Mouse (Mus musculus) large intestine, adult 2 months (tissue): Measurements from ENCODE around the gene Def8. TPM values are rescaled to one million over a fixed set of nuclear protein-coding genes. Genes with fewer than 3 reads are reported as not detected.

Experiments
- polyA plus RNA-seq: library from polyadenylated mRNA; depleted of rRNA; stranded (reverse); fragments of >200 nt; gene quantifications from 2 replicates; pipeline ENCODE4 v1.2.3, GENCODE M21; 2012; rRNA removed

Gene Def8
- polyA plus RNA-seq, 1 experiment = 13.5 TPM

Other genes starting within 250 kb of the Def8 start
- 627 and 877 TPM in 2 replicates for gene Dpep1, start 237.3 kb upstream of the Def8 start, polyA plus RNA-seq
- 138 and 168 TPM in 2 replicates for gene Chmp1a, start 210.8 kb upstream of the Def8 start, polyA plus RNA-seq
- gene Spata33, start 210.7 kb upstream of the Def8 start, polyA plus RNA-seq = 0.24 and 0.69 TPM in 2 replicates
- 37.4 and 38.5 TPM in 2 replicates for gene Cdk10, start 198.7 kb upstream of the Def8 start, polyA plus RNA-seq
- gene Spata2l, start 187.3 kb upstream of the Def8 start, polyA plus RNA-seq = 7.8 and 9.0 TPM in 2 replicates
- gene Zfp276, start 169.3 kb upstream of the Def8 start, polyA plus RNA-seq = 22.3 and 31.6 TPM in 2 replicates
- gene Vps9d1, start 169.2 kb upstream of the Def8 start, polyA plus RNA-seq = 32.9 and 47.0 TPM in 2 replicates
- gene Fanca, start 105.0 kb upstream of the Def8 start, polyA plus RNA-seq = 18.0 and 35.6 TPM in 2 replicates
- gene Spire2, start 90.8 kb upstream of the Def8 start, polyA plus RNA-seq = 27.4 and 32.5 TPM in 2 replicates
- 124 and 164 TPM in 2 replicates for gene Tcf25, start 49.8 kb upstream of the Def8 start, polyA plus RNA-seq
- not detected in 2 replicates for gene Mc1r, start 16.4 kb upstream of the Def8 start, polyA plus RNA-seq
- gene Tubb3, start 12.1 kb upstream of the Def8 start, polyA plus RNA-seq = 9.3 and 10.6 TPM in 2 replicates
- 19.4 and 22.3 TPM in 2 replicates for gene Afg3l1, start 54.4 kb downstream of the Def8 start, polyA plus RNA-seq
- 0.16 and 0.21 TPM in 2 replicates for gene Dbndd1, start 91.9 kb downstream of the Def8 start, polyA plus RNA-seq
- gene Gas8, start 95.3 kb downstream of the Def8 start, polyA plus RNA-seq = 3.0 and 3.5 TPM in 2 replicates
- 21.8 and 42.4 TPM in 2 replicates for gene Rhou, start 230.4 kb downstream of the Def8 start, polyA plus RNA-seq